Mouse (Mus musculus) heart, postnatal 25 days (tissue): ENCODE results near the gene Tcf7l2. TPM values are rescaled to one million over a fixed set of nuclear protein-coding genes. Genes with fewer than 3 reads are reported as not detected.

Experiments used
- DNase-seq: peaks from one replicate; pipeline ENCODE4 v3.0.0; 2022; ENCODE audit warnings: low spot score
- intact Hi-C: fragments of 180-260 bp; cut with DNase I; formaldehyde crosslinking; loops from one replicate; pipeline ENCODE4 v1.15.1; 2025
- total RNA-seq, 2 experiments: library from RNA; stranded (reverse); gene quantifications; 2 replicates each; pipeline ENCODE4 v1.2.3; 2021

Gene Tcf7l2
- total RNA-seq, 2 experiments from 2014 or later = 14.6 to 14.7 TPM

- no peak for DNase-seq
- intact Hi-C loops = no loop called here
Measured at GRCm38 (mm10) chr19:55843111-55843887, 101.7 kb downstream of the Tcf7l2 start.

GRCm38 (mm10) chr19:55845702-55846101, 104.1 kb downstream of the Tcf7l2 start:
- no peak for DNase-seq
- intact Hi-C loops = no loop called here

- no peak for DNase-seq
- intact Hi-C loops = no loop called here
Measured at GRCm38 (mm10) chr19:55846256-55846655, 104.6 kb downstream of the Tcf7l2 start.

GRCm38 (mm10) chr19:55847043-55847442, 105.4 kb downstream of the Tcf7l2 start:
- DNase-seq = no peak
- intact Hi-C loops = no loop called here

- intact Hi-C loops = no loop called here
- DNase-seq = no peak
Measured at GRCm38 (mm10) chr19:55850402-55851078, 108.9 kb downstream of the Tcf7l2 start.

- DNase-seq = no peak
- intact Hi-C loops = no loop called here
Measured at GRCm38 (mm10) chr19:55851498-55852324, 110.1 kb downstream of the Tcf7l2 start.

GRCm38 (mm10) chr19:55854389-55854788, 112.8 kb downstream of the Tcf7l2 start:
- intact Hi-C loops = no loop called here
- no peak for DNase-seq

- intact Hi-C loops = no loop called here
- no peak for DNase-seq
Measured at GRCm38 (mm10) chr19:55855571-55855970, 114.0 kb downstream of the Tcf7l2 start.

GRCm38 (mm10) chr19:55857328-55857727, 115.7 kb downstream of the Tcf7l2 start:
- DNase-seq = no peak
- intact Hi-C loops = no loop called here

- no peak for DNase-seq
- intact Hi-C loops = no loop called here
Measured at GRCm38 (mm10) chr19:55860009-55860743, 118.6 kb downstream of the Tcf7l2 start.

GRCm38 (mm10) chr19:55861746-55862145, 120.1 kb downstream of the Tcf7l2 start:
- DNase-seq = no peak
- intact Hi-C loops = no loop called here

GRCm38 (mm10) chr19:55862559-55862958, 120.9 kb downstream of the Tcf7l2 start:
- intact Hi-C loops = no loop called here
- no peak for DNase-seq

GRCm38 (mm10) chr19:55865049-55865448, 123.4 kb downstream of the Tcf7l2 start:
- DNase-seq = no peak
- intact Hi-C loops = no loop called here

GRCm38 (mm10) chr19:55865774-55866578, 124.4 kb downstream of the Tcf7l2 start:
- intact Hi-C loops = no loop called here
- DNase-seq = no peak

- DNase-seq = no peak
- intact Hi-C loops = no loop called here
Measured at GRCm38 (mm10) chr19:55867255-55867654, 125.6 kb downstream of the Tcf7l2 start.

GRCm38 (mm10) chr19:55867905-55868304, 126.3 kb downstream of the Tcf7l2 start:
- no peak for DNase-seq
- intact Hi-C loops = no loop called here

GRCm38 (mm10) chr19:55868597-55868996, 127.0 kb downstream of the Tcf7l2 start:
- intact Hi-C loops = no loop called here
- DNase-seq = no peak

- intact Hi-C loops = loop anchor here (10.0 kb wide), 1 partner anchor 456 kb away; no protein-coding TSS in a partner anchor
- DNase-seq = no peak
Measured at GRCm38 (mm10) chr19:55870825-55871224, 129.2 kb downstream of the Tcf7l2 start.

- intact Hi-C loops = loop anchor here (10.0 kb wide), 1 partner anchor 457 kb away; no protein-coding TSS in a partner anchor
Measured at GRCm38 (mm10) chr19:55871496-55871895, 129.9 kb downstream of the Tcf7l2 start.

More at GRCm38 (mm10) chr19:55871496-55871895, 129.9 kb downstream of the Tcf7l2 start:
- DNase-seq = no peak
